Mouse (Mus musculus): ENCODE measurements around the gene Pelp1.

DNA sequence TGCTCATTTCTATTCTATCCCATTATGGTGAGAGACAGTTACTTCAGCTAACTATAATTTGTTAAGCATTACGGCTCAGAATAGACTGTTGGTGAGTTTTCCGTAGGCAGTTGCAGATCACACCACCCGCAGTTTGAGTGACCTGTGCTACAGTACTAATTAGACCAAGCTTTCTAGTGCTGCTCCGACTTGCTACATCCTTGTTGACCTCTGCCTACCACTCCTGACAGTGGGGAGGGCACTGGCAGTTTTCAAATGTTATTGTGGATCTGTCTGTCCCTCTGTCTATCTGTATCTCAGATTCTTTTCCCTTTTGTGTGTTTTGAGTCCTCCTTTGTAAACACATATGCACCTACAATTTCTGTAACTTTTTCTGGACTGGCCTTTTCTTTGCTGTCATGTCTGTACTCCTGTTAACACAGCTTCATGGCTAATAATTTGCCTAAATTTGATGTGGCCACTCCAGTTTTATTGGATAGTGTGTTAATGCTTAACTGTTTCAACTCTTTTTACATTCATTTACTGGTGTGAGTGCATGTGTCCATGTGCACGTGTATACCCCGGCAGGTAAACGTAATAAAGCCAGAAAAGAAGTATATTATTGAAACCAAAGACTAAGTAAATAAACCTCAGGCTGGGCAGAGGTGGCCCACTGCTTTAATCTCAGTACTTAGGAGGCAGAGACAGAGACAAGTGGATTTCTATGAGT lies 36.8 kb downstream of the Pelp1 start:
- TF ChIP-seq CTCF (IDR thresholded peaks at IDR 0.05; ENCODE audit: extremely low read depth, insufficient read depth, insufficient read length, insufficient replicate concordance) = no peak
- TF ChIP-seq POLR2A (IDR thresholded peaks at IDR 0.05; ENCODE audit: low read depth, low read length) = no peak

Data from spleen, adult 2 months (tissue).